ENCODE assay signal across 26 mouse cellular contexts in genomic region chr15:96877271-96877670, GRCm38 (mm10).
DNase-seq lines count a peak whose midpoint lies in the region; ATAC-seq and TF ChIP-seq lines count a peak whose summit lies in the region.
"Had no signal": no experiment of that assay in that cellular context is flagged by ENCODE, and none has a peak within 500 bp of the region (broad histone marks: within the 10 kb centered on the region; RNA-seq: fewer than 3 reads in every experiment).

No protein-coding gene starts in this region.

- no peak overlapping the region for H3K27ac ChIP-seq in embryonic facial prominence, embryonic 11.5 days (replicated peaks; ENCODE audit: low read depth, low read length)
- H3K27ac ChIP-seq in embryonic facial prominence, embryonic 10.5 days (replicated peaks): no peak overlapping the region
- peak overlapping the region; percentile 12 for H3K27ac ChIP-seq in embryonic fibroblast, embryonic 13.5 days (ENCODE audit: insufficient read depth, low read length)
- no peak overlapping the region for H3K27ac ChIP-seq in liver, embryonic 12.5 days
- H3K27ac ChIP-seq in hindbrain, embryonic 12.5 days: no peak overlapping the region
- H3K27ac ChIP-seq: forebrain, embryonic 15.5 days; heart, embryonic 13.5 days; hindbrain, embryonic 14.5 days; midbrain, embryonic 12.5 days had no signal

- H3K4me1 ChIP-seq in embryonic facial prominence, embryonic 11.5 days (ENCODE audit: control insufficient read depth, insufficient read depth, low read length): no peaks in the 10 kb centered on the region
- peaks cover 23% of the 10 kb centered on the region for H3K4me1 ChIP-seq in embryonic facial prominence, embryonic 10.5 days
- peaks cover 16% of the 10 kb centered on the region for H3K4me1 ChIP-seq in embryonic fibroblast, embryonic 13.5 days (ENCODE audit: control insufficient read depth, insufficient read depth, low read length)
- no peaks in the 10 kb centered on the region for H3K4me1 ChIP-seq in liver, embryonic 12.5 days
- H3K4me1 ChIP-seq in hindbrain, embryonic 12.5 days: no peaks in the 10 kb centered on the region
- H3K4me1 ChIP-seq: midbrain, embryonic 12.5 days had no signal

- ATAC-seq in embryonic facial prominence, embryonic 11.5 days (replicated peaks; ENCODE audit: insufficient number of reproducible peaks, low FRiP score, low TSS enrichment, low read depth): no peak
- ATAC-seq in liver, embryonic 12.5 days: no peak
- ATAC-seq in hindbrain, embryonic 12.5 days (ENCODE audit: low FRiP score): no peak
- ATAC-seq: forebrain, embryonic 15.5 days had no signal

- no peak overlapping the region for H3K4me2 ChIP-seq in embryonic facial prominence, embryonic 11.5 days (ENCODE audit: low read depth, low read length)
- no peak overlapping the region for H3K4me2 ChIP-seq in liver, embryonic 12.5 days
- no peak overlapping the region for H3K4me2 ChIP-seq in hindbrain, embryonic 12.5 days (replicated peaks)
- H3K4me2 ChIP-seq: forebrain, embryonic 15.5 days; heart, embryonic 13.5 days; hindbrain, embryonic 14.5 days; midbrain, embryonic 12.5 days had no signal

- TF ChIP-seq CTCF in embryonic fibroblast, embryonic 13.5 days (IDR thresholded peaks at IDR 0.05; ENCODE audit: borderline replicate concordance, insufficient read depth, low read length): no peak

- TF ChIP-seq POLR2A in embryonic fibroblast, embryonic 13.5 days (IDR thresholded peaks at IDR 0.05; ENCODE audit: low read depth, low read length): no peak

- 72% methylated on average over 9 of the region's 9 CpGs for WGBS in embryonic facial prominence, embryonic 11.5 days
- WGBS in embryonic facial prominence, embryonic 10.5 days: 84% methylated on average over 9 of the region's 9 CpGs
- WGBS in liver, embryonic 12.5 days (ENCODE audit: insufficient replicate concordance): 78% methylated on average over 9 of the region's 9 CpGs
- 83% methylated on average over 9 of the region's 9 CpGs for WGBS in hindbrain, embryonic 12.5 days

- H3K9ac ChIP-seq in embryonic facial prominence, embryonic 11.5 days (replicated peaks; ENCODE audit: low read length): no peak overlapping the region
- no peak overlapping the region for H3K9ac ChIP-seq in liver, embryonic 12.5 days
- no peak overlapping the region for H3K9ac ChIP-seq in hindbrain, embryonic 12.5 days
- H3K9ac ChIP-seq: forebrain, embryonic 15.5 days; heart, embryonic 13.5 days; hindbrain, embryonic 14.5 days; midbrain, embryonic 12.5 days had no signal

- no peaks in the 10 kb centered on the region for H3K36me3 ChIP-seq in embryonic facial prominence, embryonic 11.5 days (replicated peaks; ENCODE audit: control insufficient read depth, insufficient read depth, low read depth, low read length)
- no peaks in the 10 kb centered on the region for H3K36me3 ChIP-seq in embryonic facial prominence, embryonic 10.5 days (replicated peaks)
- H3K36me3 ChIP-seq in liver, embryonic 12.5 days: no peaks in the 10 kb centered on the region
- no peaks in the 10 kb centered on the region for H3K36me3 ChIP-seq in hindbrain, embryonic 12.5 days
- H3K36me3 ChIP-seq: forebrain, embryonic 15.5 days; heart, embryonic 13.5 days; limb, embryonic 10.5 days; midbrain, embryonic 12.5 days had no signal

- H3K4me3 ChIP-seq in embryonic facial prominence, embryonic 11.5 days (ENCODE audit: low read depth, low read length): no peak overlapping the region
- H3K4me3 ChIP-seq in embryonic facial prominence, embryonic 10.5 days: no peak overlapping the region
- H3K4me3 ChIP-seq in embryonic fibroblast, embryonic 13.5 days (ENCODE audit: insufficient read depth, low read length): no peak overlapping the region
- H3K4me3 ChIP-seq in liver, embryonic 12.5 days: no peak overlapping the region
- H3K4me3 ChIP-seq in hindbrain, embryonic 12.5 days: no peak overlapping the region
- H3K4me3 ChIP-seq: erythroblast, embryonic 14.5 days; forebrain, embryonic 15.5 days; heart, embryonic 13.5 days; limb, embryonic 10.5 days; midbrain, embryonic 12.5 days had no signal

- DNase-seq in embryonic facial prominence, embryonic 11.5 days (ENCODE audit: low spot score): peak; percentile 15
- no peak for DNase-seq in embryonic facial prominence, embryonic 10.5 days (ENCODE audit: low spot score)
- DNase-seq in layer of hippocampus, adult 18-20 months (ENCODE audit: low spot score in 2 of 2): peak; percentile 10 to 55
- no peak for DNase-seq in layer of hippocampus, adult 9-10 months (ENCODE audit: low spot score)
- peak; percentile 33 for DNase-seq in retina, postnatal 1 day
- DNase-seq: adrenal gland, postnatal 25 days; cerebellum, adult 11 months; gastrocnemius, postnatal 10 days; heart, adult 18-20 months; heart, postnatal 14 days; kidney, adult 8-10 months; kidney, postnatal 10 days; liver; lung, postnatal 10 days; right cerebral cortex, postnatal 25 days; spleen, adult 18-20 months; thymus, postnatal 36 days had no signal

- H3K27me3 ChIP-seq in embryonic facial prominence, embryonic 11.5 days (ENCODE audit: control insufficient read depth, insufficient read depth, low read length): no peaks in the 10 kb centered on the region
- H3K27me3 ChIP-seq in embryonic facial prominence, embryonic 10.5 days (replicated peaks; ENCODE audit: low read depth, poor library complexity, severe bottlenecking): no peaks in the 10 kb centered on the region
- H3K27me3 ChIP-seq in liver, embryonic 12.5 days (replicated peaks): no peaks in the 10 kb centered on the region
- H3K27me3 ChIP-seq in hindbrain, embryonic 12.5 days: no peaks in the 10 kb centered on the region
- H3K27me3 ChIP-seq: forebrain, embryonic 15.5 days; heart, embryonic 13.5 days; midbrain, embryonic 12.5 days had no signal

- no peaks in the 10 kb centered on the region for H3K9me3 ChIP-seq in embryonic facial prominence, embryonic 11.5 days (replicated peaks; ENCODE audit: control insufficient read depth, low read length)
- no peaks in the 10 kb centered on the region for H3K9me3 ChIP-seq in embryonic facial prominence, embryonic 10.5 days
- H3K9me3 ChIP-seq in liver, embryonic 12.5 days (replicated peaks): no peaks in the 10 kb centered on the region
- H3K9me3 ChIP-seq in hindbrain, embryonic 12.5 days (replicated peaks): no peaks in the 10 kb centered on the region
- H3K9me3 ChIP-seq: forebrain, embryonic 15.5 days; heart, embryonic 13.5 days; limb, embryonic 10.5 days; midbrain, embryonic 12.5 days had no signal

Comparison
In these comparisons a context has a peak if more than half of its experiments do, and no peak if none do; other contexts are left out.
1. DNase-seq: peak in embryonic facial prominence, embryonic 11.5 days (single experiment), layer of hippocampus, adult 18-20 months (2 of 2) and retina, postnatal 1 day (single experiment); none in embryonic facial prominence, embryonic 10.5 days (single experiment) and layer of hippocampus, adult 9-10 months (single experiment).